Mouse (Mus musculus) 416B (cell line): ENCODE measurements around the gene Efcab12.
A peak's percentile ranks its signal among the peaks of the same experiment; 100 is the strongest.

Source experiments
- DNase-seq: peaks from one replicate; pipeline ENCODE4 v3.0.0; 2011; ENCODE audit warnings: low read depth

Gene Efcab12

GRCm38 (mm10) chr6:115791842-115792686 is 46.1 kb downstream of the Efcab12 start:
- peak; percentile 94 for DNase-seq

GRCm38 (mm10) chr6:115791016-115791415 is 47.2 kb downstream of the Efcab12 start:
- DNase-seq = no peak

GRCm38 (mm10) chr6:115782781-115783180 is 55.4 kb downstream of the Efcab12 start:
- DNase-seq = peak; percentile 49

DNA sequence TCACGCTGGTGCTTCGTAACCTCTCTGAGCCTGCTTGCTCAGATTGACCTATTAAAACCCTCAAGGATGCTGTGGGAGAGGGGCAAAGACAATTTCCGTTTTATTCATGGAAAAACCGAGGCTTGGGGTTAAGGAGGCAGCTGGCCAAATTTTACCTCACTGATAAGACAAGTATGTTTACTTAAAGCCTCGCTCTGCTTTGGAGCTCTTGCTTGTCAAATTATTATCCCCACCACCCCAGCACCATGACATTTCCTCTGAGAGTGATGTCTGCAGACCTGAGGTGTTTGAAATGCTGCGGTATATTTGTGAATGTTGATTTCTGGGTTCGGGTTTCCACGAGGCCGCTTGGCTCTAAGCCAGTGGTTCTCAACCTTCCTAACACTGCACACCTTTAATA is 61.8 kb downstream of the Efcab12 start:
- peak; percentile 86 for DNase-seq

- DNase-seq = no peak
Measured at GRCm38 (mm10) chr6:115775838-115776237, 62.4 kb downstream of the Efcab12 start.

- no peak for DNase-seq
Measured at GRCm38 (mm10) chr6:115774501-115774921, 63.7 kb downstream of the Efcab12 start, which contains the start of gene Cand2. Gene Cand2, plus strand, starts transcription at chr6:115774538.

DNA sequence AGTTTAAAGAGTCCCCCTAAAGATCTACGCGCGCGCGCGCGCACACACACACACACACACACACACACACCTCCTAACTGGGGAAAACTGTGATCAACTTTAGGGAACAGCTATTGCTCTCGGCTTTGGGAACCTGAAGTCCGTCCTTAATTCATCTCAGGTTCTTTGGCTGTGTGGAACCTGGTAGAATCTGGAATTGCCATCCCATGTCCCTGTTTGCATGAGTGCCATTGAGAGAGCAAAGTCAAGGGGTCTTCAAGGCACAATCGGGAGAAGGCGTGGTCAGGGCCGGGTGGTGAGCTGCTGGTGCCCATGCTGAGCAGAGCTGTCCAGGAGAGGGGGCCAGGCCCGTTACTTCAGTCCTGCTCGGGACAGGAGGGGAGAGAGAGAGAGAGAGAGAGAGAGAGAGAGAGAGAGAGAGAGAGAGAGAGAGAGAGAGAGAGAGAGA is 64.2 kb downstream of the Efcab12 start:
- DNase-seq = peak; percentile 40

DNA sequence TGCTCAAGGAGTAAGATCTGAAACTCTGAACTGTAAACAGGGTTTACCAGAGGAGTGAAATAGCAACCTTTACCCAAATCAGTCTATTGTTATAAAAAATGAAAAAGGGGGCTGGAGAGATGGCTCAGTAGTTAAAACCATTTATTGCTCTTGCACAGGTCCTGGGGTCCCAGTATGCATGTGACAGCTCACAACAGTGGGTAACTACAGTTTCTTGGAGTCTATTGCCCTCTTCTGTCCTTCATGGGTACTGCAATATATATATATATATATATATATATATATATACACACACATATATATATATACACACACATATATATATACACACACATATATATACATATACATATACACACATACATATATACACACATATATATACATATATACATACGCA is 65.6 kb downstream of the Efcab12 start:
- DNase-seq = peak; percentile 71

DNA sequence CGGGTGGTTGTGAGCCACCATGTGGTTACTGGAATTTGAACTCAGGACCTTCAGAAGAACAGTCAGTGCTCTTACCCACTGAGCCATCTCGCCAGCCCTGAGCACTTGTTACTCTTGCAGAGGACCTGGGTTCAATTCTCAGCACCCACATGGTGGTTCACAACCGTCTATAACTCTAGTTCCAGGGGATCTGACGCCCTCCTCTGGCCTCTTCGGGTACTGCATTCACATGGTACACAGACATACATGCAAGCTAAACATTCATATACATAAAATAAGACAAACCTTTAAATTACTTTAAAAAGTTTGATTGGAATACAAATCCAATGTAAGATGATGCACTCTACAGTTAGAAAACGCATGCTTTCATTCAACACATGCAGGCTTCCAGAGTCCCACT is 66.0 kb downstream of the Efcab12 start:
- no peak for DNase-seq

GRCm38 (mm10) chr6:115770852-115771251 is 67.4 kb downstream of the Efcab12 start:
- DNase-seq = no peak

- peak; percentile 73 for DNase-seq
Measured at GRCm38 (mm10) chr6:115770059-115770670, 68.0 kb downstream of the Efcab12 start.

GRCm38 (mm10) chr6:115768207-115768606 is 70.0 kb downstream of the Efcab12 start:
- peak; percentile 82 for DNase-seq

GRCm38 (mm10) chr6:115767357-115767756 is 70.9 kb downstream of the Efcab12 start:
- no peak for DNase-seq

DNA sequence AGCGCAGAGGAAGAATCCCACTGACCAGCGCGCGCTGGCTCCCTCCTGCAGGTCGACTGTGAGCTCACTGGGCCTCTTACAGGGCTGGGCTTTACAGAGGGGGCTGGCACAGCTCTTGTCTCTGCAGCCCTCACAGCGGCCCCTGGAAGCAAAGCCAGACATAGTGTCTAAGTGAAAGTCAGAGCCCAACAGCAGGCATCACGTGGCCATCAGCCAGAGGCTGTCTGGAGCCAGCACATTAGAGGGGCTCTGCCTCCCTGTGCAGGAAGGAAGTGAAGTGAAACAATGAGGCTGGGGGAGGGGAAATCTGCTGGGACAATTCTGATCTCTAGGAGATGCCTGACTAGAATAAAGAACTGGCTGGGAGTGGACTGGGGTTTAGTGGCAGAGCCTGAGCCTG is 74.0 kb downstream of the Efcab12 start:
- peak; percentile 60 for DNase-seq

GRCm38 (mm10) chr6:115761995-115762756 is 76.0 kb downstream of the Efcab12 start, which contains the start of gene Tmem40:
Gene Tmem40, minus strand, starts transcription at chr6:115762410.
- peak; percentile 57 for DNase-seq

DNA sequence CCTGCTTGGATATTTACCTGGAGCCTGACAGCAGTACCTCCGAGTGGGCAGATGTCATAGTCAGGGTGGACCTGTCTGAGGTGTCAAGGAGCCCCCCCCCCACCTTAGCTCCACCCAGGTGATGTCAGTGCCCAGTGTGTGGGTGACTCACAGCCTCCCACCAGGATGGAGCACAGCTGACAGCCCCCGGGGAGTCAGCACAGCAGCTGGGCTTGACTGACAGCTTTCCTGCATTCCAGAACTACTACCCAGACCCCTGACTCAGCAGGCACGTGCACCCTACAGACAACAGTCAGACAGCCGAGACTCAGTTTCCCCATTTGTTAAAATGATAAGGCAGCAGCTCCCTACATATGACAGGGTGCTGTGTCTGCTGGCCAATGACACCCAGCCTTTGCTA is 77.2 kb downstream of the Efcab12 start:
- DNase-seq = no peak
